Mouse (Mus musculus): Measurements from ENCODE around the gene Cblb. TPM values are rescaled to one million over a fixed set of nuclear protein-coding genes. Genes with fewer than 3 reads are reported as not detected.

Gene Cblb
- polyA plus RNA-seq, 1 experiment from 2014 or later, result 7.9 TPM

GRCm38 (mm10) chr16:52013812-52014211 is 17.2 kb upstream of the Cblb start:
- Histone ChIP-seq H3K27me3 (no peaks in the 10 kb centered on the region), H3K4me1 (replicated peaks) (peaks cover 1% of the 10 kb centered on the region), H3K4me3 (no peak overlapping the region), H3K9ac (no peak overlapping the region), H3K4me2 (no peak overlapping the region), H3K36me3 (no peaks in the 10 kb centered on the region), H3K27ac (no peak overlapping the region), H3K9me3 (replicated peaks) (no peaks in the 10 kb centered on the region)
- ATAC-seq (replicated peaks; ENCODE audit: insufficient number of reproducible peaks, insufficient read depth, low FRiP score, low read depth), result no peak
- 80% methylated on average over 2 of the region's 2 CpGs for WGBS

- no peaks in the 10 kb centered on the region for H3K27me3 ChIP-seq
- H3K9ac ChIP-seq, result no peak overlapping the region
- 82% methylated on average over 5 of the region's 5 CpGs for WGBS
- H3K4me2 ChIP-seq, result no peak overlapping the region
- ATAC-seq (replicated peaks; ENCODE audit: insufficient number of reproducible peaks, insufficient read depth, low FRiP score, low read depth), result no peak
- no peaks in the 10 kb centered on the region for H3K4me1 ChIP-seq (replicated peaks)
- no peak overlapping the region for H3K27ac ChIP-seq
- no peak overlapping the region for H3K4me3 ChIP-seq
- no peaks in the 10 kb centered on the region for H3K9me3 ChIP-seq (replicated peaks)
- no peaks in the 10 kb centered on the region for H3K36me3 ChIP-seq
These were observed 7.6 kb upstream of the Cblb start for GRCm38 (mm10) chr16:52023417-52023816.

GRCm38 (mm10) chr16:52027326-52027725 is 3.7 kb upstream of the Cblb start:
- 83% methylated on average over 4 of the region's 4 CpGs for WGBS
- H3K27me3 ChIP-seq, result no peaks in the 10 kb centered on the region
- no peaks in the 10 kb centered on the region for H3K9me3 ChIP-seq (replicated peaks)
- H3K36me3 ChIP-seq, result no peaks in the 10 kb centered on the region
- no peak overlapping the region for H3K4me3 ChIP-seq
- H3K4me2 ChIP-seq, result no peak overlapping the region
- peaks cover 7% of the 10 kb centered on the region for H3K4me1 ChIP-seq (replicated peaks)
- no peak overlapping the region for H3K9ac ChIP-seq
- no peak overlapping the region for H3K27ac ChIP-seq
- no peak for ATAC-seq (replicated peaks; ENCODE audit: insufficient number of reproducible peaks, insufficient read depth, low FRiP score, low read depth)

GRCm38 (mm10) chr16:52029001-52029400 is 2.0 kb upstream of the Cblb start:
- H3K4me1 ChIP-seq (replicated peaks), result peaks cover 18% of the 10 kb centered on the region
- WGBS, result 91% methylated on average over 3 of the region's 3 CpGs
- no peaks in the 10 kb centered on the region for H3K9me3 ChIP-seq (replicated peaks)
- no peaks in the 10 kb centered on the region for H3K36me3 ChIP-seq
- H3K27ac ChIP-seq, result no peak overlapping the region
- no peak for ATAC-seq (replicated peaks; ENCODE audit: insufficient number of reproducible peaks, insufficient read depth, low FRiP score, low read depth)
- H3K4me2 ChIP-seq, result no peak overlapping the region
- H3K27me3 ChIP-seq, result no peaks in the 10 kb centered on the region
- H3K4me3 ChIP-seq, result no peak overlapping the region
- H3K9ac ChIP-seq, result no peak overlapping the region

- Histone ChIP-seq H3K27ac (peak overlapping the region; percentile 98), H3K36me3 (no peaks in the 10 kb centered on the region), H3K4me3 (peak overlapping the region; percentile 85), H3K9me3 (replicated peaks) (no peaks in the 10 kb centered on the region), H3K4me2 (peak overlapping the region; percentile 65), H3K27me3 (no peaks in the 10 kb centered on the region), H3K4me1 (replicated peaks) (peaks cover 33% of the 10 kb centered on the region), H3K9ac (peak overlapping the region; percentile 94)
- under 1% methylated on average over 37 of the region's 37 CpGs for WGBS
- ATAC-seq (replicated peaks; ENCODE audit: insufficient number of reproducible peaks, insufficient read depth, low FRiP score, low read depth), result peak; percentile 87
These were observed 757 bp downstream of the Cblb start for GRCm38 (mm10) chr16:52031712-52032251.

GRCm38 (mm10) chr16:52032376-52033330 is 1.6 kb downstream of the Cblb start:
- no peaks in the 10 kb centered on the region for H3K36me3 ChIP-seq
- H3K27me3 ChIP-seq, result no peaks in the 10 kb centered on the region
- peaks cover 33% of the 10 kb centered on the region for H3K4me1 ChIP-seq (replicated peaks)
- peak overlapping the region; percentile 94 for H3K9ac ChIP-seq
- 21% methylated on average over 24 of the region's 29 CpGs for WGBS
- no peaks in the 10 kb centered on the region for H3K9me3 ChIP-seq (replicated peaks)
- no peak for ATAC-seq (replicated peaks; ENCODE audit: insufficient number of reproducible peaks, insufficient read depth, low FRiP score, low read depth)
- peak overlapping the region; percentile 85 for H3K4me3 ChIP-seq
- peak overlapping the region; percentile 98 for H3K27ac ChIP-seq
- H3K4me2 ChIP-seq, result peak overlapping the region; percentile 65

- H3K4me3 ChIP-seq, result peak overlapping the region; percentile 85
- H3K27ac ChIP-seq, result no peak overlapping the region
- ATAC-seq (replicated peaks; ENCODE audit: insufficient number of reproducible peaks, insufficient read depth, low FRiP score, low read depth), result no peak
- no peak overlapping the region for H3K9ac ChIP-seq
- H3K27me3 ChIP-seq, result no peaks in the 10 kb centered on the region
- H3K4me1 ChIP-seq (replicated peaks), result peaks cover 33% of the 10 kb centered on the region
- peak overlapping the region; percentile 65 for H3K4me2 ChIP-seq
- 88% methylated on average over 4 of the region's 4 CpGs for WGBS
- H3K36me3 ChIP-seq, result no peaks in the 10 kb centered on the region
- H3K9me3 ChIP-seq (replicated peaks), result no peaks in the 10 kb centered on the region
These were observed 2.6 kb downstream of the Cblb start for GRCm38 (mm10) chr16:52033381-52034315.

GRCm38 (mm10) chr16:52034356-52034755 is 3.3 kb downstream of the Cblb start:
- no peaks in the 10 kb centered on the region for H3K36me3 ChIP-seq
- 66% methylated on average over 5 of the region's 5 CpGs for whole genome bisulfite sequencing
- ATAC-seq (replicated peaks; ENCODE audit: insufficient number of reproducible peaks, insufficient read depth, low FRiP score, low read depth), result no peak
- H3K4me1 ChIP-seq (replicated peaks), result peaks cover 33% of the 10 kb centered on the region
- H3K9me3 ChIP-seq (replicated peaks), result no peaks in the 10 kb centered on the region
- no peak overlapping the region for H3K4me3 ChIP-seq
- H3K9ac ChIP-seq, result no peak overlapping the region
- H3K27me3 ChIP-seq, result no peaks in the 10 kb centered on the region
- H3K4me2 ChIP-seq, result peak overlapping the region; percentile 22
- H3K27ac ChIP-seq, result no peak overlapping the region

GRCm38 (mm10) chr16:52036295-52036694 is 5.3 kb downstream of the Cblb start:
- Histone ChIP-seq H3K36me3 (no peaks in the 10 kb centered on the region), H3K4me1 (replicated peaks) (peaks cover 28% of the 10 kb centered on the region), H3K4me3 (no peak overlapping the region), H3K27ac (no peak overlapping the region), H3K4me2 (no peak overlapping the region), H3K9ac (no peak overlapping the region), H3K9me3 (replicated peaks) (no peaks in the 10 kb centered on the region), H3K27me3 (no peaks in the 10 kb centered on the region)
- no peak for ATAC-seq (replicated peaks; ENCODE audit: insufficient number of reproducible peaks, insufficient read depth, low FRiP score, low read depth)
- WGBS, result 79% methylated on average over 3 of the region's 3 CpGs

- Histone ChIP-seq H3K4me1 (replicated peaks) (peaks cover 26% of the 10 kb centered on the region), H3K27me3 (no peaks in the 10 kb centered on the region), H3K36me3 (no peaks in the 10 kb centered on the region), H3K9me3 (replicated peaks) (no peaks in the 10 kb centered on the region), H3K4me3 (no peak overlapping the region), H3K27ac (no peak overlapping the region), H3K4me2 (no peak overlapping the region), H3K9ac (no peak overlapping the region)
- WGBS, result 87% methylated on average over 4 of the region's 4 CpGs
- no peak for ATAC-seq (replicated peaks; ENCODE audit: insufficient number of reproducible peaks, insufficient read depth, low FRiP score, low read depth)
These were observed 7.3 kb downstream of the Cblb start for GRCm38 (mm10) chr16:52038283-52038682.

- 72% methylated on average over 2 of the region's 2 CpGs for WGBS
- Histone ChIP-seq H3K4me3 (no peak overlapping the region), H3K4me1 (replicated peaks) (peaks cover 24% of the 10 kb centered on the region), H3K9me3 (replicated peaks) (no peaks in the 10 kb centered on the region), H3K4me2 (no peak overlapping the region), H3K9ac (no peak overlapping the region), H3K27me3 (no peaks in the 10 kb centered on the region), H3K36me3 (no peaks in the 10 kb centered on the region), H3K27ac (no peak overlapping the region)
- no peak for ATAC-seq (replicated peaks; ENCODE audit: insufficient number of reproducible peaks, insufficient read depth, low FRiP score, low read depth)
These were observed 7.8 kb downstream of the Cblb start for GRCm38 (mm10) chr16:52038821-52039220.
